Mouse (Mus musculus) midbrain, postnatal 0 days (tissue): ENCODE measurements around the gene Hivep3. TPM values are rescaled to one million over a fixed set of nuclear protein-coding genes. Genes with fewer than 3 reads are reported as not detected.

Experiments used
- ATAC-seq: fragments of 200-750 bp; cut with Nextera tagmentation; 2 replicates; pipeline ENCODE4 v1.8.0; 2017; ENCODE audit warnings: moderate number of reproducible peaks, mild to moderate bottlenecking, moderate TSS enrichment, moderate library complexity; ENCODE audit not compliant: low FRiP score
- DNase-seq: peaks from one replicate; pipeline ENCODE4 v3.0.0-alpha.2; 2015; ENCODE audit warnings: low spot score
- H3K27ac ChIP-seq: fragments of 300-500 bp; sonication (generic); 2 replicates; pipeline ENCODE4 v1.5.1; 2014; ENCODE audit warnings: low read depth, mild to moderate bottlenecking, low read length, mixed read lengths
- H3K27me3 ChIP-seq: fragments of 300-500 bp; sonication (generic); 2 replicates; pipeline ENCODE4 v1.6.1; 2014; ENCODE audit warnings: low read length, control low read depth, mixed read lengths; ENCODE audit not compliant: insufficient read depth
- H3K36me3 ChIP-seq: fragments of 300-500 bp; sonication (generic); 2 replicates; pipeline ENCODE4 v1.6.1; 2014; ENCODE audit warnings: low read length, control low read depth, mixed read lengths; ENCODE audit not compliant: insufficient read depth
- H3K4me1 ChIP-seq: fragments of 300-500 bp; sonication (generic); 2 replicates; pipeline ENCODE4 v1.6.1; 2014; ENCODE audit warnings: mild to moderate bottlenecking, control low read depth, antibody characterized with exemption, low read length, mixed read lengths; ENCODE audit not compliant: insufficient read depth
- H3K4me2 ChIP-seq: fragments of 300-500 bp; sonication (generic); 2 replicates; pipeline ENCODE4 v1.6.1; 2014; ENCODE audit warnings: low read depth, mild to moderate bottlenecking, low read length, mixed read lengths; ENCODE audit not compliant: poor library complexity, severe bottlenecking
- H3K4me3 ChIP-seq: fragments of 300-500 bp; sonication (generic); 2 replicates; pipeline ENCODE4 v1.5.1; 2014; ENCODE audit warnings: low read depth, mild to moderate bottlenecking, low read length, moderate library complexity
- H3K9ac ChIP-seq: fragments of 300-500 bp; sonication (generic); replicated peaks from 2 replicates; pipeline ENCODE4 v1.6.1; 2014; ENCODE audit warnings: mild to moderate bottlenecking, low read length, moderate library complexity, mixed read lengths; ENCODE audit not compliant: poor library complexity, severe bottlenecking
- H3K9me3 ChIP-seq: fragments of 300-500 bp; sonication (generic); 2 replicates; pipeline ENCODE4 v1.6.1; 2016; ENCODE audit warnings: low read length, control low read depth
- CTCF ChIP-seq: IDR thresholded peaks from 2 replicates; pipeline ENCODE4 v1.5.1; 2016; ENCODE audit warnings: antibody characterized with exemption, mild to moderate bottlenecking
- WGBS: fragments of 180-500 bp; shearing (Covaris S2); extraction: QIAGEN DNeasy Blood & Tissue Kit; methylation state at CpG from one replicate; pipeline ENCODE4 v1.1.7; 2014; 5-methylcytosine and 5-hydroxymethylcytosine counted together
- polyA plus RNA-seq: library from polyadenylated mRNA; unstranded; fragments of >200 nt; fragmentation: Nextera tagmentation; extraction: Ambion mirVana; gene quantifications from 2 replicates; pipeline ENCODE4 v1.2.1, GENCODE M21; 2015
- total RNA-seq: library from RNA; depleted of rRNA; stranded (reverse); fragments of >200 nt; gene quantifications from 2 replicates; pipeline ENCODE4 v1.2.3, GENCODE M21; 2014

The Hivep3 gene
- total and polyA plus RNA-seq, 2 experiments from 2014 or later, result 16.5 to 18.3 TPM

GRCm38 (mm10) chr4:120142905-120143304 is 409.3 kb downstream of the Hivep3 start:
- H3K4me2 ChIP-seq, result no peak overlapping the region
- no peak for TF ChIP-seq CTCF
- no peaks in the 10 kb centered on the region for H3K4me1 ChIP-seq
- H3K27ac ChIP-seq, result no peak overlapping the region
- WGBS, result 74% methylated on average over 9 of the region's 9 CpGs
- H3K27me3 ChIP-seq, result no peaks in the 10 kb centered on the region
- no peaks in the 10 kb centered on the region for H3K36me3 ChIP-seq
- no peak overlapping the region for H3K9ac ChIP-seq
- DNase-seq (no peak), ATAC-seq (no peak)
- no peaks in the 10 kb centered on the region for H3K9me3 ChIP-seq
- no peak overlapping the region for H3K4me3 ChIP-seq

DNA sequence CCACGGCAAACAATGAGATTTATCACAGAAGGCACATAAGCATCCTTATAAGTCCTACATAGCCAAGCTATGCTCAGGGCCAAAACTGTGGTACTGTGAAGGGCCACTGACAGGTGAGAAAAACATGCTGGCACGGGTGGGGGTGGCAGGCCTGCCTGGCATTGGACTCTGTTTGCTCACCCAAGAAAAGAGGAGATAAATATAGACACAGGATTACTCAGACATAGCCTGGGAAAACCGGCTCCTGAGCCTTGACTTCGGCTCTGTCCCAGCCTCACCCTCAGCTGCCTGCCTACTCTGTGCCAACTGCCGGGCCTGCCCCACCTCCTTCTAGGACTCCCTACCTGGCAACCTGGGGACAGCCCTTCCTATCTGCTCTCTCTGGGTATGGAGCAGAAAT is 410.8 kb downstream of the Hivep3 start:
- TF ChIP-seq CTCF, result no peak
- Histone ChIP-seq H3K9me3 (no peaks in the 10 kb centered on the region), H3K27ac (no peak overlapping the region), H3K4me1 (peaks cover 4% of the 10 kb centered on the region; the same call in 1 of the 2 replicates), H3K27me3 (no peaks in the 10 kb centered on the region), H3K4me3 (no peak overlapping the region), H3K4me2 (no peak overlapping the region), H3K36me3 (no peaks in the 10 kb centered on the region), H3K9ac (no peak overlapping the region)
- WGBS, result 84% methylated on average over 5 of the region's 5 CpGs
- DNase-seq (no peak), ATAC-seq (no peak)

DNA sequence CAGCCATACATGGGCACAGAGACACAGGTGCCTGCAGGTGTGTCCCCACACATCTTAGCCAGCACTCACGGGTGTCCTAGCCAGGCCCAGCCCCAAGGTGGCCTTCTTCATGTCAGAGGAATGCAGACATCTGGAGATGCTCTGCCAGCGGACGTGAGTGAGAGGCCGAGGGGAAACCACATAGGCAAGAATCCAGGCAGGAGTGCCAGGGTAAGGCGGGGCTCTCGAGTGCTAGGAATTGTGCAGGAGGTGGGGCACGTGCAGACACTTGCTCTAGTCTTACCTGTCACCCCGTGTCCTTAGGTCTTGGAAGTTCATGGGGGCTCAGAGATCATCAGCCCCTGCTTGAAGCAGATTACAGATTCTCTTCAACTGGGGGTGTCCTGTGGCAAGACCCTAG is 412.3 kb downstream of the Hivep3 start:
- ATAC-seq (no peak), DNase-seq (no peak)
- H3K27me3 ChIP-seq, result no peaks in the 10 kb centered on the region
- no peak overlapping the region for H3K4me2 ChIP-seq
- peaks cover 4% of the 10 kb centered on the region; the same call in 1 of the 2 replicates for H3K4me1 ChIP-seq
- WGBS, result 89% methylated on average over 8 of the region's 8 CpGs
- no peak for TF ChIP-seq CTCF
- no peak overlapping the region for H3K4me3 ChIP-seq
- H3K36me3 ChIP-seq, result no peaks in the 10 kb centered on the region
- H3K27ac ChIP-seq, result no peak overlapping the region
- H3K9me3 ChIP-seq, result no peaks in the 10 kb centered on the region
- H3K9ac ChIP-seq, result no peak overlapping the region

- H3K4me3 ChIP-seq, result peak overlapping the region; percentile 6; the same call in 1 of the 2 replicates
- no peak; the same call in 1 of the 2 replicates for TF ChIP-seq CTCF
- H3K27me3 ChIP-seq, result no peaks in the 10 kb centered on the region
- H3K36me3 ChIP-seq, result no peaks in the 10 kb centered on the region
- H3K9me3 ChIP-seq, result no peaks in the 10 kb centered on the region
- H3K4me2 ChIP-seq, result peak overlapping the region; percentile 35
- 7% methylated on average over 45 of the region's 45 CpGs for WGBS
- peak; percentile 66 for DNase-seq
- ATAC-seq, result peak; percentile 81
- H3K9ac ChIP-seq, result peak overlapping the region; percentile 44; the same call in 1 of the 2 replicates
- H3K4me1 ChIP-seq, result peaks cover 4% of the 10 kb centered on the region; the same call in 1 of the 2 replicates
- no peak overlapping the region for H3K27ac ChIP-seq
Measured at GRCm38 (mm10) chr4:120148291-120149141, 414.9 kb downstream of the Hivep3 start.

GRCm38 (mm10) chr4:120149142-120149524 is 415.5 kb downstream of the Hivep3 start:
- Histone ChIP-seq H3K27me3 (no peaks in the 10 kb centered on the region), H3K27ac (no peak overlapping the region), H3K36me3 (no peaks in the 10 kb centered on the region), H3K9ac (no peak overlapping the region), H3K4me3 (0 out of 2 replicates have a peak overlapping the region, but pooled peaks have one; percentile 6), H3K4me2 (peak overlapping the region; percentile 35; the same call in 1 of the 2 replicates), H3K9me3 (no peaks in the 10 kb centered on the region), H3K4me1 (peaks cover 4% of the 10 kb centered on the region; the same call in 1 of the 2 replicates)
- 43% methylated on average over 3 of the region's 3 CpGs for WGBS
- TF ChIP-seq CTCF, result peak; percentile 68
- ATAC-seq, result no peak
- DNase-seq, result peak; percentile 47

DNA sequence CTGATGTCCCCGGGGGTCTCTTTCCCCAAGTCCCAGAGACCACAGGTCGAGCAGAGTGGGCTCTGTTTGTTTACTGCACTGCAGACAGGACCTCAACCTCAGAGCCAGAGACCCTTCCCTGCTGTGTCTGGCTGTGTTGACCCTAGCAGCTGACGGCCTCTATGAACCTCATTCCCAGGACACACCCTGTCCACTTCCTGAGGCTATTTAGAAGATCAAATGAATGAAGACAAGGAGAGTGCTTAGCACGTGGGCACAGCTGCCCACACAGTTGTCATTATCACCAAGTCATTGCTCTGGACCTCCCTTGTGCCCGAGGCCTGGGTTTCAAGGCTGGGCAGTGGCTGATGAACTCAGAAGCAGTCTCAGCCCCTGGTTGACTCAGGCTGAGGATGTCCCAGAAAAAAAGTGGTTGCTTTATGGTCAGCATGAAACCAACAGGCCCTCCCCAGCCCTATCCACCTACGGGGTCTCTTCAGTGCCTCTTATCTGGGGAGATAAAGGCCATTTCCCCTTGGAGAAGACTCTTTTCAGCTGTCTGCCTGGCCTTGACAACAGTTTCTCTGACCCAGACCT is 416.8 kb downstream of the Hivep3 start:
- WGBS, result 68% methylated on average over 6 of the region's 6 CpGs

More for the DNA sequence above, 416.8 kb downstream of the Hivep3 start:
- Histone ChIP-seq H3K27me3 (no peaks in the 10 kb centered on the region), H3K4me2 (no peak overlapping the region), H3K36me3 (no peaks in the 10 kb centered on the region), H3K9ac (no peak overlapping the region), H3K27ac (no peak overlapping the region), H3K4me3 (no peak overlapping the region), H3K9me3 (no peaks in the 10 kb centered on the region), H3K4me1 (peaks cover 4% of the 10 kb centered on the region; the same call in 1 of the 2 replicates)
- DNase-seq (no peak), ATAC-seq (no peak)
- TF ChIP-seq CTCF, result no peak
